Mouse (Mus musculus) brain, embryonic 14.5 days (tissue): Measurements from ENCODE around the gene Grip2.

Source experiments
- CTCF ChIP-seq: fragments of 200-500 bp; IDR thresholded peaks from 2 replicates; pipeline ENCODE4 v1.5.1; 2012; ENCODE audit warnings: inconsistent platforms, mild to moderate bottlenecking, moderate library complexity, borderline replicate concordance; ENCODE audit not compliant: insufficient read depth, insufficient read length; ENCODE audit errors: extremely low read depth
- POLR2A ChIP-seq: fragments of 200-500 bp; IDR thresholded peaks from 2 replicates; pipeline ENCODE4 v1.6.1; 2012; ENCODE audit warnings: mild to moderate bottlenecking, inconsistent platforms, borderline replicate concordance; ENCODE audit not compliant: poor library complexity, insufficient read depth, insufficient read length, severe bottlenecking; ENCODE audit errors: extremely low read depth

DNA sequence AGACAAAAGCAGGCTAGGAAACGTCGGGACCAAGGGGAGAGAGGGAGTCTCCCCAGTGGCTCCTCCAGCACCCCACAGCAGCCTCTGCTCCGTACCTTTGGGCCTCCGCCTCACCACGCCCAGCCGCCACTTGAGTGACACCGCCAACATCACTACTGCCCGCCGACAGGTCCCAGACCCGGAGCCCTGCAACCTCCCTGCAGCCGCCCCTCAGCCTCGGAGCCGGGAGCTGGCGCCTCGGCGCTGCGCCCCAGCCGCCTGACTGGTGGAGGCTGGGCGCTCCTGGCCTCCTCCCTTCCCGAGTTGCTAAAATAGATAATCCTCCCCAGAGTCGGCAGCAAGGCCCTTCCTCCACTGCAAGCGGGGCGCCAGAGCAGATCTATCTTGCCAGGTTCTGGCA lies 19.9 kb downstream of the Grip2 start:
- TF ChIP-seq POLR2A (no peak), CTCF (no peak)
